Mouse (Mus musculus): ENCODE results near the gene Col6a4.

Gene Col6a4

GRCm38 (mm10) chr9:106096683-106097082 lies at the start of gene Col6a4:
TSS of gene Col6a4 (minus strand) at chr9:106096783.
- in situ Hi-C loops (cut with MseI, MboI) = no loop called here

DNA sequence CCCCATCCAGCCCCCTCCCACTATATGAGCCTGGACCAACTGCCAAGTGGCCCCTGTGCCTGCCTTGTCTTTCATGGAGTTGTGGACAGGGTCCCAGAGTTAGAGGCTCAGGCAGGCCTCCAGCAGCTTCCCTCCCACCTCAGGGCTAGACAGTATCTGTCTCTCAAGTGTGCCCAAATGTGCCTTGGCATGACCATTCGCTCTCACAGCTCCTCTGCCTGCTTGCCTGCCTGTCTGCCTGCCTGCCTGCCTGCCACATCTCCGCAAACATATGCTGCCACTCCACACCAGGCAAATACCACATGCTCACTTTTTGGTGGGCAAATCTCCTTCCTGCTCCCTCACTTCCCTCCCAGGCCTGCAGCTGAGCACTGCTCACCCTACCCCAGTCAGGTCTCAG lies 49.0 kb upstream of the Col6a4 start:
- in situ Hi-C loops (cut with MseI, MboI) = no loop called here

- in situ Hi-C loops (cut with MseI, MboI) = no loop called here
These were observed 47.6 kb upstream of the Col6a4 start for GRCm38 (mm10) chr9:106144176-106144575.

DNA sequence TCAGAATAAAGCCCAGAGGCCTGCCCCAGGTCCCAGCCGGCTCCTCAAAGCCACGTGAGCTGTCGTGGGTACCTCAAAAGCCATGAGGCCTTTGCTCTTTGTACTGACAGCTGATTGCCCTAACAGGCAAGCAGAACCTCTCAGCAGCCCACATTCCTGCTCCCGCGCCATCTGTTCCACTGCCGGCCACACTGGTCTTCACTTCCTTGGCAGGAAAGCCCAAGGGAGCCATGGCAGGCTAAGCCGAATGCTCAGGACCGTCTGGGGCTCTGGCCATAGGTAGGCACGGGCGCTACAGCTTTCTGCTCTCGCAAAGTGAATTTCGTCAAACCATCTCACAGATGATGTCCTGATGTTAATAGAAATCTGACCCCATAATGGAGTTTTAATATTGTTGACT lies 45.4 kb upstream of the Col6a4 start:
- in situ Hi-C loops (cut with MseI, MboI) = no loop called here

DNA sequence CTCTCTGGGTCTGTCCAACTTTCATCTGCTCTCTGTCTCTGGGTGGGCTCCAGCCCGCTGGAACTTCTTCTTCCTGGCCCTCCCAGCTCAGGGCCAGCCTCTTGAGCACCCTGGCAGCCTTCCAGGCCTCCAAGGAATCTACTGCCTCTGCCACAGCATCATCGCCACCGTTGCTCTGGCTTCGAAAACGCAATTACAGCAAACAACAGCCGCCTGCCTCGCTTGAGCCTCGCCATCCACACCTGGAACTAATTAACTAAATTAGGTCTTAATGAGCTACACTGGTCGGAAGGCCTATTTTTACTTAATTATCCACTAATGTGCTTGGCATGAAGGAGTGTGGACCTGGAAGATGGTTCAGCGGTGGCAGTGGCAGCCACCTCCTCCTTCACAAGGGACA lies 43.2 kb upstream of the Col6a4 start:
- in situ Hi-C loops (cut with MseI, MboI) = no loop called here

DNA sequence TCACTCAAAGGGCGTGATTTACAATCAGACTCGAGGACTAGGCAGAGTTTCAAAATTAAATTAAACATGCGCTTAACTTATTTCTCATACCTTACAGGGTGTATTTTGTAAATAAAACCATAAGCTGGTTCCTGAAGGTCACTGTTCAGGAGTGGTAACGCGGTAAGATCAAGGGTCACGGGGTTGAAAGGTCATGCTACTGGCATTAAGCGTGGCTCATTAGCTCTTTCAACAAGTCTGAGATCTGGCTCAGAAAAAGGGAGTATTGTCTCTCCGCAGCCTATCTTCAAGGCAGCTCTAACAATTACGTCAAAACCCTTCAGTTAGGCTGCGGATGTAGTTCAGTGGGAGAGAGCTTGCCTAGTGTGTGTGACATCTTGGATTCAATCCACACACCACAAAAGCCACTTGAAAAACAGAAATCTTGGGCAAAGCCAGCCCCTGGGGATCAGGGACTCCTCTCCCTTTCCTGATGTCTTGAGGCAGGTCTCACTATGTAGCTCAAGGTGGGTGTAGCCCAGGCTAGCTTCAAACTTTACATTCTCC lies 41.2 kb upstream of the Col6a4 start:
- in situ Hi-C loops (cut with MseI, MboI) = no loop called here

- in situ Hi-C loops (cut with MseI, MboI) = no loop called here
These were observed 33.7 kb upstream of the Col6a4 start for GRCm38 (mm10) chr9:106130250-106130649.

DNA sequence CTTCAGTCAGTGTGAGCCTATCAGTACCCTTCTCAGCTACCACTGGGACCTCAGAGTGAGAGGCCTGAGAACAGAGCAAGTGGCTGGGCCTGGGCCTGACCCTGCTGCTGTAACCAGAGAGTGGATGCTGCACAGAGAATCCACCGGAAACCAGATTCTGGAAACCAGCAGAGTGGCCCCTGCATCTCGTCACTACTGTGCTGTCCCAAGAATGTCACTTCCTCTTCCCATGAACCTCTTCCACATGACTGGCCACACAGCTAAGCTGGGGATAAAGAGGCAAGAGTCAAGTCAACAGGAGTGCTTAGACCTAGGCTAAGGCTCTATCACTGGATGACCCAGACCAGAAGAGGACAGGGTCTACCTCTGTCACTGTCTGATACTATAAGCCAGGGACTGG lies 32.5 kb upstream of the Col6a4 start:
- in situ Hi-C loops (cut with MseI, MboI) = no loop called here

- in situ Hi-C loops (cut with MseI, MboI) = no loop called here
These were observed 30.2 kb upstream of the Col6a4 start for GRCm38 (mm10) chr9:106126786-106127251.

GRCm38 (mm10) chr9:106123599-106123998 lies 27.0 kb upstream of the Col6a4 start:
- in situ Hi-C loops (cut with MseI, MboI) = loop anchor here in 1 of 2 experiments (25.0 kb wide), 1 partner anchor 436 kb away; no protein-coding TSS in a partner anchor

GRCm38 (mm10) chr9:106119075-106119474 lies 22.5 kb upstream of the Col6a4 start:
- in situ Hi-C loops (cut with MseI, MboI) = loop anchor here in 1 of 2 experiments (25.0 kb wide), 1 partner anchor 432 kb away; no protein-coding TSS in a partner anchor

DNA sequence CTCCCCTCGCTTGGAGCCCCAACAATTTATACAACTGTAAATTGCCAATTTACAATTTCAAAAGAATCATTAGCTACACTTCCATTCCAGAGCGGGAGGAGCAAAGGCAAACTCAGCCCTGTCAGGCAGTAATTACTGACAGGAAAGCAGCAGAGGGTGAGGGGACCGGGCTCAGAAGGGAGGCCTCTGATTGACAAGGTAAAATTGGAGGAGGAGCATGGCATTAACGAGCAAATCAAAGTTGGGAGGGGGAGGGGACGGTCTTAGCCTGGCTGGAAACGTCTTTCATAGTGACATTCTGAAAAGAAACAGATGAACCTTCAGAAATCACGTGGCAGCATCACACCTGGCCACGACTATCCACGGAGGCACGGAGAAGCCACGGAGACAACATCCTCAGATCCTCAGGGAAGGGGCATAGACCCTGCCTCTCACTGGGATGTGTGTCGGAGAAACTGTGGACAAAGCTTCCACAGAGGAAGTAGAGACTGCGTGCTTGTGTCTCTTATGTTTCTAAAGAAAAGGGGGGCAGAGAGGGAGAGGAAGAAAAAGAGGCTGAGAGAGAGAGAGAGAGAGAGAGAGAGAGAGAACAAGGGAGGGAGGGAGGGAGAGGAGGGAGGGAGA lies 19.3 kb upstream of the Col6a4 start:
- in situ Hi-C loops (cut with MseI, MboI) = loop anchor here in 1 of 2 experiments (25.0 kb wide), 1 partner anchor 429 kb away; no protein-coding TSS in a partner anchor

GRCm38 (mm10) chr9:106112770-106113423 lies 16.3 kb upstream of the Col6a4 start:
- in situ Hi-C loops (cut with MseI, MboI) = loop anchor here in 1 of 2 experiments (25.0 kb wide), 1 partner anchor 426 kb away; no protein-coding TSS in a partner anchor

DNA sequence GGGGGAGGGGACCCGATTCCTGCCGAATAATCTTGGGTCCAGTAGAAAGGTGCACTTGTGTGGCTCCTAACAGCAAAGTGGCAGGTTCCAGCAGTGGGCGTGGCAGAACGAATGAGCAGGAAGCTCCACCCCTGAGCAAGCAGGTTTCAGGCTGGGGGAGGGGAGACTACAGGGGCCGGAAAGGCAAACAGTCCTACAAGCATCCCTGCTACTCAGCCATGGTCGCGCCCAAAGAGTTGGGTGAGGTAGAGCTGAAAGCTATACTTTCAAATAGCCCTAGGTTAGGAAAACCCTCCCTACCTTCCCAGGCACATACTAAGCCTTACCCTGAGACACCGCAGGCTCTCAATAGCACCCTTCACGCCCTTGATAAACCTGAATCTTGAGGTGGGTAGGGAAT lies 9.7 kb upstream of the Col6a4 start:
- in situ Hi-C loops (cut with MseI, MboI) = loop anchor here in 1 of 2 experiments (25.0 kb wide), 1 partner anchor 419 kb away; no protein-coding TSS in a partner anchor

DNA sequence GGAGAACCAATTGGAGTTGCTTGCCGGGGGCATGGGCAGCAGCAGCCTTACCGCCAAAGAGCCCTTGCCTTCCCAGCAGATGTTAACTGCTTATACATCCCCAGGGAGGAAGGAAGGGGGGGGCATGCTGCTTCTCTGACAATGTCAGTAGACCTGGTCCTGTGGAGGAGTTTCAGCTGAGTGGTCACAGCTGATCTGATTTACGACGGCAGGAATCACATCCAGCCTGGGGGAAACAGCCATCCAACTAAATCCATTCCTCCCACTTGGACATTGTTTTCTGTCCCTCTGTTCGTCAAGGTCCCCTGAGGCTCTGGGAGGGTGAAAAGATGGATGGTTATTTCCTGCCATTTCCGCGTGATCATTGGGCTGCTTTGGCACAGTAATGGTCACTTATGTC lies 7.8 kb upstream of the Col6a4 start:
- in situ Hi-C loops (cut with MseI, MboI) = loop anchor here in 1 of 2 experiments (25.0 kb wide), 1 partner anchor 417 kb away; no protein-coding TSS in a partner anchor

- in situ Hi-C loops (cut with MseI, MboI) = loop anchor here in 1 of 2 experiments (25.0 kb wide), 1 partner anchor 414 kb away; no protein-coding TSS in a partner anchor
These were observed 4.6 kb upstream of the Col6a4 start for GRCm38 (mm10) chr9:106101166-106101565.

GRCm38 (mm10) chr9:106100262-106100661 lies 3.7 kb upstream of the Col6a4 start:
- in situ Hi-C loops (cut with MseI, MboI) = loop anchor here in 1 of 2 experiments (25.0 kb wide), 1 partner anchor 413 kb away; no protein-coding TSS in a partner anchor

DNA sequence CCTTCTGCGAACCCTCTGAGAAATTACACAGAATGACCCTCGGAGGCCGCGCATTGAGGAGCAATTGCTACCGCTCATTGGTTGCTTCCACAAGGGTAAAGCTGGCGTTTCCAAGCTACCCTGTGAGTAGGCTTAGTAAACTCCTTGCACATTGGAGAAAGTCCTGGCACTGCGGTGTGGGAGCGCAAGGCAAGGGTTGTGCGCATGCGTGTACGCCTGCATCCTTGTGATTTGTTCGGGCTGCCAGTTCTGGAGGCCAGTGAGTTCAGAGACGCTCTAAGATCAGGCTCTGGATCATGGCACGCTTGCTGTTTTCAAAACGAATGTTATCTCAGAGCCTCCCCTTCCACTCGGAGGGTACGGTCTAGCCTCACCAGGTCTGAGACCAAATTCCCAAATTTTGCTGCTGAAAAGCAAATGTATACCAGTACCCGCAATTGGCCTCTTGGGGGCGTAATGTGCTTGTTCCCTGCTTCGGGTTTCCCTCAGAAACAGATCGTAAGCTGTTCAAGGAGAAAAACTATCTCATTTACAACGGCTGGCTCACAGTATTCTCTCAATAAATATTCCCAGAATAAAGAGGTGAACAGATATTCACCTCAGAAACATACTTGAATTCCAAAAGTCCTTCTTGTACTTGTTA lies 2.9 kb upstream of the Col6a4 start:
- in situ Hi-C loops (cut with MseI, MboI) = loop anchor here in 1 of 2 experiments (25.0 kb wide), 1 partner anchor 412 kb away; no protein-coding TSS in a partner anchor

GRCm38 (mm10) chr9:106081528-106081927 lies 15.1 kb downstream of the Col6a4 start:
- in situ Hi-C loops (cut with MseI, MboI) = no loop called here

GRCm38 (mm10) chr9:106080261-106081033 lies 16.1 kb downstream of the Col6a4 start:
- in situ Hi-C loops (cut with MseI, MboI) = no loop called here

GRCm38 (mm10) chr9:106077953-106078352 lies 18.6 kb downstream of the Col6a4 start:
- in situ Hi-C loops (cut with MseI, MboI) = no loop called here

Data from mouse trophoblast stem cell (cell line).